Mouse (Mus musculus): ENCODE results near the gene Irf2bp2.

DNA sequence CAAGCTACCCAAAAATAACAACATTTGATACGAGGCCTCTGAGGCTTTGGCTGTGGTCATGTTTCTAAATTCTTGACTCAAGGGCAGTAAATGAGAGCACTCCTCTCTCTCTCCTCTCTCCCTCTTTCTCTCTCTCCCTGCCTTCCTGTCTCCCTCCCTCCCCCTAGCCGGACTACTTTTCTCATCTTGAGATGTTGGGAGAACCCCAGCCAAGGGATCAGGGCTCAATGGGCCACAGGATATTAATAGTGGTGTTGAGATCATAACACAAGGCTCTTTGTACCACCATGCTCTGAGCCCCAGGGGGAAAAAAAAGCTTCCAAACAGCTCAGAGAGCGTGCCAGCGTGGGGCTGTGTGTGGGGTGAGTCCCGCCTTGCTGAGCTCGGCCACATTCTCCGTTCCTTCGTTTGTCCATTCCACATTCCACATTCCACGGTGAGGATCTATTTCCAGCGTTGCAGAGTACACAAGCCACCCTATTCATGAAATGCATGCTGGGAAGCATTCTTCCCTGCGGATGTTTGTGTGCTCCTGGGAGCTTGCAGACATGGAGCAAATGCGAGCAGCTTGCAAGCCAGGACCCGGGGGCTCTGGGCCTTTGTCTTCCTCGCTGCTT lies 27.2 kb downstream of the Irf2bp2 start:
- TF ChIP-seq POLR2A (IDR thresholded peaks at IDR 0.05; ENCODE audit: low read depth, low read length) (no peak), CTCF (conservative IDR thresholded peaks at IDR 0.05; ENCODE audit: insufficient read depth, insufficient read length, low read depth, low read length) (no peak)
